Mouse (Mus musculus) granulocyte monocyte progenitor cell, adult 5-6 weeks (primary cell): ENCODE measurements at regions not wholly inside any gene's neighbourhood (a gene's known extent, or its start where the extent isn't known, plus 50 kb on each side); places are given as distances from the start of the nearest gene placed in this dataset.
A peak's percentile ranks its signal among the peaks of the same experiment; 100 is the strongest.
"Not testable (repeated sequence)": the region's sequence is repeated elsewhere in the genome, so short reads cannot be mapped to it uniquely, and the experiment has no call there.

ENCODE experiments used
- ATAC-seq: replicated peaks from 2 replicates; pipeline ENCODE4 v1.8.0; 2016; ENCODE audit warnings: mild to moderate bottlenecking, moderate TSS enrichment, inconsistent platforms; ENCODE audit not compliant: poor library complexity, severe bottlenecking

DNA sequence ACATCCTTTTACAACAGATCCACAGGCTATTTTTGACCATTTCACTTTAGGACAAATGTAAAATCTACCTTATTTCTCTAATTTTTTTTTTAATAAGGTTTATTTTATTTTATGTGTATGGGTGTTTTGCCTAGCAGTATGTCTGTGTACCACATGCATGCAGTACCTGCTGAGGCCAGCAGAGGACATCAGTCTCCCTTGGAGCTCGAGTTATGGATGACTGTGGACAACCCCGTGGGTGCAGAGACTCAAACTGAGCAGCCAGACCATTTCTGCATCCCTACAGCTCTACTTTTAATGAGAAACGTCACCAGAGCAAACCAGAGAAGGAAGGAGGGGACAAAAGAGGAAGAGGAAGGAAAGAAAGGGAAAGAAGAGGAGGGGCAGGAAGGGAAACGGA lies 125.9 kb upstream of the Trim24 start:
- ATAC-seq, result peak; percentile 42

DNA sequence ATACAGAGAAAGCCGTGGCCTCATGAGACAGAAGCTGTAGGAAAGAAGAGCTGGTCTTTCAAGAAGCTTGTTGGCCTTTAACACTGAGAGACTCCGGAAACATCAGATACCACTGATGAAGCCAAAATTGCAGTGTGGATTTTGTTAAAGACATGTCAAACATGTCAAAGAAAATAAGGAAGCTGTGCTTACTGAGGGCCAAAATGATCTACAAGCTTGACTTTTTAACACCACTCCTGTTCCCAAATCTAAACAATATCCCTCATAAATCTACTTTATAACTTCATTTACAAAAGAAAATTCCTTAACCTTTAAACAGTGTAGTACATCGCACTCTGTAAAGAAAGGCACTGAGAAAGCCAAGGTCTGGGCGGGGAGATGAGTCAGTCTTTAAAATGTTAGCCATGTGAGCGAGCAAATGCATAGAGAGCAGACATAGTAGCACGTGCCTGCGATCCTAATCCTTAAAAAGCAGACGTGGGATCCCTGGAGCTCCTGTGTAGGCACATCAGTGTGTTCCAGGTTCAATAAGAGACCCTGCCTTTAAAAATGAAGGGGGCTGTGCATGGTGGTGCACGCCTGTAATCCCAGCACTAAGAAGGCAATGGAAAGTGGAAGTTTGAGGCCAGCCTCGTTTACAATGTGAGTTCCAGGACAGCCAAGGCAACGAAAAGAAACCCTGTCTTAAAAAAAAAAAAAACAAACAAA lies 125.1 kb upstream of the Trim24 start:
- no peak for ATAC-seq

DNA sequence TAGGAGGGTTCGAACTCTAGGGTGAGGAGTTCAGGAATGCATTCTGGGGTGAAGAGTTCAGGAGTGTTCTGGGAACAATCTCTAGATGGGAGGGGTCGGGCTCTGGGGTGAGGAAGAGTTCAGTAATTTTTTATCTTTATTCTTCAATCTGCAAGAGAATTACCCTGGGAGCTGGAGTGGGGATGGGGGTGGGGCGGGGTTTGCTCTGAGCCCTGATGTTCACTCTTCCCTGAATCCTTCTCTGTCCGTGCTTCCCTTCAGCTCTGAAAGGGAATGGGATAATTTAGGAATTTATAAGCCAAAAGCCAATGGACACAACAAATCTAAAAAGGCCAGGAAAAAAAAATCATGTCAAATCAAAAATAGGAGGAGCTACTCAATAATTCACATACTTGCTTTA lies 122.8 kb upstream of the Trim24 start:
- ATAC-seq, result not testable (repeated sequence)

DNA sequence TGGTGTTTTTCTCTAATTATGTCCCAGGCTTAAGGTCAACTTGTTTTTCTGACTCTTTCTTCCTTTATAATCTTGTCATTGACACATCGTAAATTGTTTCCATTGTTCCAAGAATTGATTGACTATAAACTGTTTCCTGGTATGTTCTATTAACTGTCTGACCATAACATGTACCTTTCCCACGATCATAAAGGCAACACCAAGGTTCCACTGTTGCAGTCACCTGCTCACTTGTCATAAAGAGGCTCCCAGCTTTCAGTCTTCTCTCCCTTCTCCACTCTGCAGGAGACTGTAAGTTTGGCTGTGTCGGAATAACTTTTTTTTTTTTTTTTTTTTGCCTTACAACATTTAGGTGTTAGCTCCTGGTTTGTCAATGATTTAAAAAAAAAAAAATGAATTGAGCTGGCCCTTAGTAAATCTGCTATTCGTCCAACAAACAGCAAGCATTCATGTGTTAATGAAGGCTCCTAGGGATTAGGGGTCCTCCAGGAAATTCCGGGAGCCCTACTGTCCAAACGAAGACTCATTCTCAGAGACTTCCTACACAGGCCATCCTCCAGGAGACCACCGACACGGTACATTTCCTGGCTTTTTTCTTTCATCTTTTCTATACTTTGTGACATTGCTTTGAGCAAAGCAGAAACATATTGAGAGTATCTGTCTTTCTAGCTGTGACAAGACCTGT lies 122.2 kb upstream of the Trim24 start:
- ATAC-seq, result no peak

DNA sequence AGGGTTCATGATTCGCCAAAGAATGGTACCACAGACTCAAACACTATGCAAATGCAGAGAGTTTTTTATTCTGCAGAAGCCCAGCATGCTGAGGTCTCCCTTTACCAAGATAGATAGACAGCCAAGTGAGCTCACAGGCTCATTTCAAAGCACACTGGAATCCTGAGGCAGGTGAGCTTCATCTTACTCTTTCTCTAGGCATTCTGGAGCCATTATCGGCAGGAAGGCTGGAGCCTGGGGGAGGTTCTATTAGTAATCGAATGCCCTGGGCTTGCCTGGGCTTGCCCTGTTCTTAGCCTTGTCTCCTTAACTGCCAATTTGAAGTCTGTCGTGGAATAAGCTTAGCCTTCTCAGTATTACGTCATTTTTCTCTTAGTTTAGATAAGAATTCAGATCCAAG lies 121.6 kb upstream of the Trim24 start:
- ATAC-seq, result no peak

DNA sequence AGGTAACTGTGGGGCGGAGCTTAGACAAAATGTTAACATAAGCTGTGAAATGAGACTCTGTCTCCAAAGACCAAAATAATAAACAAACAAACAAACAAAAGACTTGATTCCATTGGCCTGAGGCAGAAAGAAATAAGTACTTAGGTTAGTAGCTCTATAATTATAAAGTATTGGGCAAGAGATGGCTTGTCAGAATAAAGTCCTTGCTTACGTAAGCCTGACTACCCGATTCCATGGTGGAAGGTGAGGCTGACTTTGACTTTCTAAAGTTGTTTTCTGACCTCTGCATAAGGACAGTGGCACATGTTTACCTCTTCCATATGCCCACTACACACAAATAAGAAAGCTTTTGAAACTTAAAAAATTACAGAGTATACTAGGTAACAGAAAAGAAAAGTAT lies 120.3 kb upstream of the Trim24 start:
- ATAC-seq, result no peak

DNA sequence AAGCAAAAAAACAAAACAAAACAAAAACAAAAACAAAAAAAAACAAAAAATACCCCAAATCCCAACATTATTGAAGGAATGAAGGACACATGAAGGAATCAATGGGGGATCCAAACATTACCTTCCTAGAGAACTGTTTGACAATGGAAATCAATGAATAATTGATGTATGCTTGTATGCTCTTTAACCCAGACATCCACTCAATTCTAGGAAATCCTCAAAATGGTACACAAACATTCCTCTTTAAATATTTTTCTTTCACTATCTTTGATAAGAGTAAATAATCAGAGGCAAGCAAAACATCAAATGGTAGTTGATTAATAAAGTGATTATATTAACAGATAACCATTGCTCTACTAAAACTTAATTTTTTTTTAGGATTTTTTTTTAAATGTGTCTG lies 118.9 kb upstream of the Trim24 start:
- no peak for ATAC-seq

DNA sequence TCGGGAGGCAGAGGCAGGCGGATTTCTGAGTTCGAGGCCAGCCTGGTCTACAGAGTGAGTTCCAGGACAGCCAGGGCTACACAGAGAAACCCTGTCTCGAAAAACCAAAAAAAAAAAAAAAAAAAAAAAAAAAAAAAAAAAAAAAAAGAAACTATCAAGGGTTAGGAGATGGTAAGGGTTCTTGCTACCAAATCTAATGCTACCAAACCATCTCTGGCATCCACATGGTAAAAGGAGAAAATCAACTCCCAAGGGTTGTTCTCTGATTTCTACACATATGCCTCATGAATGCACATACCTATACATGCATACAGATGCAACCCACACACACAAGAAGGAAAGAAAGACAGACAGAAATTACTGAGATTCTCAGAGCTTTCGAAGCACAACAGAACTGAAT lies 109.6 kb upstream of the Trim24 start:
- ATAC-seq, result not testable (repeated sequence)

DNA sequence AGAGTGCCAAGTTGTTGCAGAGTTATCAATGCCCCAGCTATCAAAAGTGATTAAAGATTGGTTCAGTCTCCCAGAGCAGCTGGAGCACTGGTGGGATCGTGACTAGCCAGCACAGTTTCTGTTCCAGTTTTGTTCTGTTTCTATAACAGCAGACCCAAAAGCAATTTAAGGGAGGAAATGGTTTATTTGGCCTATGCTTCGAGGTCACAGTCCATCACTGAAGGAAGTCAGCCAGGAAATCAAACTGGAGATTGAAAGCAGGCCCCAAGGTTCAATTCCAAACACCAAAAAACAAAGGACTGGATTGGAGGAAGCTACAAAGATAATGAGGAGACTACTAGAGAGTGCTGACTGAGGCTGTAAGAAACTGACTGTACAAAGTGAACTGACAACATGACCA lies 107.6 kb upstream of the Trim24 start:
- ATAC-seq, result no peak

DNA sequence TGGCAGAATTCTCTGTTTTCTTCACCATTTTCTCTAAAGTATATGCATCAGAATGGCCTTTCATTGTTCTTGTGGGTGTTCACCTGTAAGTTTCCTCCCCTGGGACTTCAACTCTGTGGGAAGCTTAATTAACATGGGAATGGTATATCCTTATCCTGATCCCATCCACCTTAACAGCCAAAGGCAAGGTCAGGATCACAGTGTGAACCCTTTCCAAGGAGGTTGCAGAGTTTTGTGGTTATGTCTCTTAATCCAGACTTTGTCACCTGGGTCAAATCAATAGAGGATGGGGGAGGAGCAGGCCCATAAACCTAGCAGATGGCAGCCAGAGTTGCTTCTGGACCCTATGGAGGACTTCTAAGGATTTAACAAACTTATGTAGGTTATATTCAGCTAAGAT lies 102.9 kb upstream of the Trim24 start:
- no peak for ATAC-seq

DNA sequence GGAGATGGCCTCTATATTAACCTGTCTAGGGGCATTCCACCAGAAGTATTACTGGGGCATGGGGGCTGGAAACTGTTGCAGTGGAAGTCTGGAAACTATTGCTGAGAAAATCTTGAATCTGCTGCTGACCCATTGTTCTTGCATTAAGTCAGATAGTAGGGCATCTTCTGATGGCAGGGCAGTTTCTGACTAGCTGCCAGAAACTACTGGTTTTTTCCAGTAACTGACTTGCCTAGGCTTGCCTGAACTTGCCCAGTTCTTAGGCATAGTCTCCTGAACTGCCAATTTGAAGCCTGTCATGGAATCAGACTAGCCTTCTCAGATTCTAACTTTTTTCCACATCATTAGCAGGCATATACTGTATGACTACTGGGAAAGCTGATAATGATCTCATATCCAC lies 97.3 kb upstream of the Trim24 start:
- ATAC-seq, result no peak

DNA sequence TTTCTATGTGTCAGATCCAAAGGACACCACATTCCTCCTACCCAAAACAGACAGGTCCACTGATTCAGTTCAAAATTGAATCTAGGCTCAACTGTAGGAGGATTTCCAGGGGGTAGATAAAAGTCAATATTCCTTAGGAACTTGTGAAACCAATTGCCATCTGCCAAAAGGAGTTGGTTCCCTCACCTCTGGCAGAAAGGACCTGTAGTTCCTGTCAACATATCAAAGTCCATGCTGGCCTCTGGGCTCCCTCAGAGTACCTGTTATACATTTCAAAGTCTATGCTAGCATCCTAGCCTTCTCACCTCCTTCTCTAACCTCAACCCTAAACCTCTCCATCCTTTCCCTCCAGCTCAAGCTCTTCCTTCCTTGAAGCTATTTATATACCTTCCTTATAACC lies 95.5 kb upstream of the Trim24 start:
- ATAC-seq, result no peak

DNA sequence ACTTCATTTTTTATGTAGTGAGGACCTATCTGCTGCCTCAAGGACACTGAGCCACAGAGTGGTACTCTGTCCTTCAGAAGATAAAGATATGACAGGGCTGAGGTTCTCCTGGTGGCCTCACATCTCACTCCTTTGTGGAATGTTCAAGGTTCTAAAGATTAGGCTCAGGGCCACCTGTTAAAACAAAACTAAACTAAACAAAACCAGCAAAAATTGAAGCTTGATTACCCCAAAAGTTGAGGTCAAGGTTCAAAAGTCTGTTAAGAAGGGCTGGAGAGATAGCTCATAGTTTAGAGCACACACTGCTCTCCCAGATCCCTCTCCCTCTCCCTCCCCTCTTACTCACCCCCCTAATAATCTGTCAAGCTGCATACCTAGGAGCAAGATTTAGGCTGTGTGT lies 90.7 kb upstream of the Trim24 start:
- no peak for ATAC-seq

DNA sequence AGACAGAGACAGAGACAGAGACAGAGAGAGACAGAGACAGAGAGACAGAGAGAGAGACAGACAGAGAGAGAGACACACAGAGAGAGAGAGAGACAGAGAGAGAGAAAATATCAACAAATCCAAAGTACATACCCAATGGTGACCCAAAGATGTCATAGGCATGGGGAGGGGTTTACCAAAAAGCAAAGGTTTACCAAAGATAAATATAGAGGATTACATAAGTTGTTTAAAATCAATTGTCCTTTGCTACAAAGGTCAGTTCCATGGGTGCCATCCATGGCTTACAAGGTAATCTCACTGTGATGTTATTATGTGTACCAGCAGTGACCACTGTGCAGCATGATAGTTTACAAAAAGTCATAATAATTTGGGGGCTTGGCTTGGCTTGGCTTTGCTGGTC lies 88.7 kb upstream of the Trim24 start:
- no peak for ATAC-seq

DNA sequence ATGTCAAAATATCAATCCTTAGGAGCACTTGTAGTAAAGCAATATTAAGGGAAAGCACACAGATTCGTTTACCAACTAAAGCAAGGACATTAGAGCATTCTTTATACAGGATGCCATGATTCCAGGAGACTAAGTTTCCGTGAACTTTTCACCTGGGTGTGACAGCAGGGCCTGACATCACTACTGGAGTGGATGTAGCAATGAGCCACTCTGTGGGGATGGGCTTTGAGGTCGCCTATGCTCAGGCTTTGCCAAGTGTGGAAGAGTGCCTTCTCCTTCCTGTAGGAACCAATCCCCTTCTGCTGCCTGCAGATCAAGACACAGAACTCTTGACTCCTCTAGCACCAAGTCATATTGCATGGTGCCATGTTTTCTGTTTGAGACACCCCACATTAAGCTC lies 85.3 kb upstream of the Trim24 start:
- not testable (repeated sequence) for ATAC-seq

DNA sequence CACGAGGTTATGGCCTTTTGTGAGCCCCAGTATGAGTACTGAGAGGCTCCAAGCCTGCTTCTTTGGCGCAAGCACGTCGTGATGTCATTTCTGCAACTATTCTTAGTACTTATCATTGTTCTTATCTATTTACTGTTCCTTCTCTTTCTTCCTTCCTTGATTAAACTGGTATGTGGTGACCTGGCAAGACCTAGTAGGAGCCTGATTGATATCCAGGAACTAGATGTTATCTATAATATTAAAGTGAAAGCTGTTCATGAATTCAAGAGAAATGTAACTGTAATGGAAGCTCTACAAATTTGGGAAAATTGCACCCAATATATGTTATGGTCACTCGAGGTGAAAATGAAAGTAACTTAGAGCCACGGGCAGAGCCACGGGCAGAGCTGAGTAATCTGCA lies 84.9 kb upstream of the Trim24 start:
- ATAC-seq, result no peak

DNA sequence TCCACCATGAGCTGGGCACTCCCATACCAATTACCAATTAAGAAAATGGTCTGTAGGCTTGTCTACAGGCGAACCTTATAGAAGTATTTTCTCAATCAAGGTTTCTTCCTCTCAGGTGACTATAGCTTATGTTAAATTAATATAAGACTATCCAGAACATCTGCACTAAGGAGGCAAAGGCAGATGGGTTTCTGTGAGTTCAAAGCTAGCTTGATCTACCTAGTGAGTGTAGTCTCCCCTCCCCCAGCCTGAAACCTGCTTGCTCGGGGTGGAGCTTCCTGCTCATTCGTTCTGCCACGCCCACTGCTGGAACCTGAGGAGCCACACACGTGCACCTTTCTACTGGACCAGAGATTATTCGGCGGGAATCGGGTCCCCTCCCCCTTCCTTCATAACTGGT lies 82.8 kb upstream of the Trim24 start:
- ATAC-seq, result not testable (repeated sequence)

DNA sequence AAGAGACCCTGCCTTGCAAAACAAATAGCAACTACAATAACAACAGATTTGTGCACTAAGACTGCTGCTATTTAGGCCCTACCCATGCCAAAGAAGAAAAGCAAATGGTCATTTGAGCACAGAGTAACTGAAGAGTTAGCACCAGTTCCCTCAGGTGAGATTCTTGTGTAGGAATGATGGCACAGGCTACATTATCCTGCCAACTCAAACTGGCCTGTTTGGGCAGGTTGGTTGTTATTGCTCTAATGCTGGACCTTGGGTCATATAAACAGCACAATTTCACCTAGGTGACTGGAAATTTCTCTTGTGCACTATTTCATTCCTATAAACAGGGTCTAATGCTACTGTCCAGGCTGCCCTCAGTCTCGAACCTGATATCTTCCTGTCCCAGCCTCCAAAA lies 79.7 kb upstream of the Trim24 start:
- no peak for ATAC-seq

DNA sequence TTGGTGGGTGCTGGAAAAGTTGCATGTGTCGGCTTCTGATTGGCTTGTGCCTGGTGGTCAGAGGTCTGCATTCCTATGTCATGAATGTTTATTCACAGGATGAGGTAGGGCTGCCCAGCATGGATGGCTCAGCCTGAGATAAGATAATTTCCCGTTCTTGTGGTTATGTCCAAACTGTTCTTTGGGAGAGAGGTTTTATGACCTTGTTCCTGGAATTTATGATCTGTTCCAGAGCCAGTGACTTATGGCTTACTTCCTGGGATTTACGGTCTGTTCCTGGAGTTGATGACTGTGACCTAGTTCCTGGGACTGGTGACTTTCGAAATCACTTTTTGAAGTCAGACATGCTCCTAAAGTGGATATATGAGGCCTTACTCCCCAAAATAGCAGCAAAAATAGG lies 76.4 kb upstream of the Trim24 start:
- no peak for ATAC-seq

DNA sequence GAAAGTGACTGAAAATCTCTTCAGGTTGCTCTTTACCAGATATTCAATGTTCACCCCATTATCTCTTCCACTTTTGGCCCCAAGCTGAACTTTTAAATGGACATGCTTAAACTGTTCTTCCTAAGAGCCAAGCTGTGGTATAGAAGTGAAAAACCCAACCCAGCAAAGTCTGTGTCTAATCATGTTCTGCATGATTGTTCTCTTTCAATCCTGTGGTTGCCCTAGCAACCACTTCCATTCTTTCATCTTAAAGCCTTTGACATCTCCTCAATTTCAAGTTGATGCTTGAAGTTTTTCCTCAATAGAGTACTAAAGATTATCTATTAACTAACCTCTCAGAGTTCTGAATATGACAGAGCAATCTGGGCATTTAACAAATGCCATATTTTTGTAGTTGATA lies 75.6 kb upstream of the Trim24 start:
- no peak for ATAC-seq

DNA sequence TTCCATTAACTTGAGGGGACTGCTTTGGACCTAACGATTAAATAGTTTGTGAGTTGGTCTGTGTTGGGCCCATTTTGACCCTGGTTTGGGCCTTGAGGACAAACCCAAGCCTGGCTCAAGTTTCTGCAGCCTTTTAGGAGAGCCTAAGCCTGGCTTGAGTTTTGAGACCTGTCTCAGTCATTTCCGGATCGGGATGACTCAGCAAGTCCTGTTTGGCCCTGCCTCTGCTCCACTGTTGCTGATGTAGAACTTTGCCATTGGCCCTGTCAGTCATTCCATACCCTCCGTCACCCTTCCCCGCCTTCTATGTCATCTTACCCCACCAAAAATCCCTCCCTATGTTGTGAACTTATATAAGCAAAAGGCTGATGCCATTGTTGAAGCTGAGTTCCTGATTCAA lies 67.4 kb upstream of the Trim24 start:
- ATAC-seq, result no peak

DNA sequence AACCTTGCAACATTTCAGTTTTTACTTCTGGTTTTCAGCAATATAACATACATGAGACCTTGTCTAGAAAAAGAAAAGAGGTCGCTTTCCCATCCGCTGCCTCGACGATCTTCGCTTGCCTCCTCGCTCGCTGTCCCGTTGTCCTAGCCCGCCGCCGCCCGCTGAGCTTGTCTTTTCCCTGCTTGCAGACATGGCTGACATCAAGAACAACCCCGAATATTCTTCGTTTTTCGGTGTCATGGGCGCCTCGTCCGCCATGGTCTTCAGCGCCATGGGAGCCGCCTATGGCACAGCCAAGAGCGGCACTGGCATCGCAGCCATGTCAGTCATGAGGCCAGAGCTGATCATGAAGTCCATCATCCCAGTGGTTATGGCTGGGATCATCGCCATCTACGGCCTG lies 64.7 kb upstream of the Trim24 start:
- ATAC-seq, result peak; percentile 33
